Mouse (Mus musculus) bone marrow, adult 2 months (tissue): ENCODE results near the gene Csnk2b.

Experiments
- CTCF ChIP-seq: fragments of 200-500 bp; IDR thresholded peaks from 2 replicates; pipeline ENCODE4 v1.5.1; 2011; ENCODE audit warnings: low read length, control low read depth; ENCODE audit not compliant: control insufficient read depth, insufficient read depth
- POLR2A ChIP-seq: fragments of 200-500 bp; IDR thresholded peaks from 2 replicates; pipeline ENCODE4 v1.6.1; 2011; ENCODE audit warnings: low read depth, mild to moderate bottlenecking, control low read depth, low read length, borderline replicate concordance; ENCODE audit not compliant: control insufficient read depth

DNA sequence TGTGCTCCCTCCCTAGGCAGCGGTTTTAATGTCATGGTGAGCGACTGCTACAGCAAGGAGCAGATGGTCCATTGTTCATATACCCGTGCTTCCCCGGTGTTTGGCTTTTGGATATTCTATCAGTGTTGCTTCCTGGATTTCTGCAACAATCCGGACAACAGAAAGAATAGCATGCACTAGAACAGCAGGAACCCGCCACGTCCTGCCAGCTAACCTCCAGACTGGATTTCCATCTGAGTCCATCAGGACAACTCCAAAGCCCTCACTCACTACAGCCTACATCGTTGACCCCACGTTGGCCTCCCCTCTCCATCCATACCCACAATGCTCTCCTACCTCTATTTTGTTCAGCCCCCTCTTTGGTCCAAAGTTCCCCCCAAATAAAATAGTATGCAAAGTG is 10.1 kb downstream of the Csnk2b start:
- TF ChIP-seq POLR2A (no peak), CTCF (no peak)
